Mouse (Mus musculus): ENCODE data around the gene Fbxl18.

The Fbxl18 gene

DNA sequence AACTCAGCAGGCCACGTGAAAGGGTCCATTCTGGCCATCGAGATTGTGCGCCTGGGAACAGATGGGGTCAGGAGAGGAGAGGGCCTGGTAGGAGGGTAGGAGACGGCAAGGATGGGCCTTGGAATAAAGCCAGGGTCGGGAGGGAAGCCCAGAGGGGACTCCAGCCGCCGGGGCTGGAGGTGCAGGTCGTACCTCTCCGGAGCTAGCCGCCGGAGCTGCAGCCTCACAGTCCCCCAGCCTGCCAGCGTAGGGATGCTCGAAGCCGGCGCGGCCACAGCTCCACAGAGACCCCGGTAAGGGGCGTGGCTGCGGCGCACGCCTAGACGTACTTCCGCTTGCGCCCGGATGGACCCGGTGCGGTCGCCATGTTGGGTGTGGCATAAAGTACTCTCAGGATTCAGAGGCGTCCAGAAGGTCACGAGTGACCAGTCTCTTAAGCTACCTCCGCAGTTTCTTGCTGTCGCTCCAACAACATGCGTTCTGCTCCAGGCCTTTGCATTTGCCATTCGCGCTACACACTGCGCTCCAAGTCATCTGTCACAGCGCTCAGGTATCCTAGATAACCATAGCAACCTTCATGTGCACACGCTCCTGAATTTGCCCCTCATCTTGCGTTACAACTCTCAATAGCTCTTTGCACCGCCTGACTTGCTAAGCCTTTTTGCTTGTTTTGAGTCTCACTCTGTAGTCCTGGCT is at the start of gene Fbxl18:
Gene Fbxl18 (minus strand): TSS at position 504 of the 696 bp plus-strand sequence.
- peak; percentile 92 to 97 for DNase-seq (ENCODE audit: inconsistent age in 2 of 2, low spot score in 1 of 2)

DNA sequence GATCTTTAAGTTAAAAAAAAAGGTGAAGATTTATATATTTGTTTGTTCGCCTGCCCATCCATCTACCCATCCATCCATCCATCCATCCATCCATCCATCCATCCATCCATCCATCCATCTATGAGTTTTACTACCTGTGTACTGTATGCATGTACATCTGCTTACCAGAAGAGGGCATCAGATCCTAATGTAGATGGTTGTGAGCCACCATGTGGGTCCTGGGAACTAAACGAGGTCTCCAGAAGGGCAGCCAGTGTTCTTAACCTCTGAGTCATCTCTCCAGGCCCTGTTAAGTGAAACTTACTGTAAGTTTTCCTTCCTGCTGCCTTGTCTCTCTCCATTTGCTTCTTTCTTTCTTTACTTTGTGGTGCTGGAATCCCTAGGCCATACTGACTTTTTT is 45.2 kb upstream of the Fbxl18 start:
- DNase-seq (ENCODE audit: inconsistent age in 2 of 2, low spot score in 1 of 2) = no peak

DNA sequence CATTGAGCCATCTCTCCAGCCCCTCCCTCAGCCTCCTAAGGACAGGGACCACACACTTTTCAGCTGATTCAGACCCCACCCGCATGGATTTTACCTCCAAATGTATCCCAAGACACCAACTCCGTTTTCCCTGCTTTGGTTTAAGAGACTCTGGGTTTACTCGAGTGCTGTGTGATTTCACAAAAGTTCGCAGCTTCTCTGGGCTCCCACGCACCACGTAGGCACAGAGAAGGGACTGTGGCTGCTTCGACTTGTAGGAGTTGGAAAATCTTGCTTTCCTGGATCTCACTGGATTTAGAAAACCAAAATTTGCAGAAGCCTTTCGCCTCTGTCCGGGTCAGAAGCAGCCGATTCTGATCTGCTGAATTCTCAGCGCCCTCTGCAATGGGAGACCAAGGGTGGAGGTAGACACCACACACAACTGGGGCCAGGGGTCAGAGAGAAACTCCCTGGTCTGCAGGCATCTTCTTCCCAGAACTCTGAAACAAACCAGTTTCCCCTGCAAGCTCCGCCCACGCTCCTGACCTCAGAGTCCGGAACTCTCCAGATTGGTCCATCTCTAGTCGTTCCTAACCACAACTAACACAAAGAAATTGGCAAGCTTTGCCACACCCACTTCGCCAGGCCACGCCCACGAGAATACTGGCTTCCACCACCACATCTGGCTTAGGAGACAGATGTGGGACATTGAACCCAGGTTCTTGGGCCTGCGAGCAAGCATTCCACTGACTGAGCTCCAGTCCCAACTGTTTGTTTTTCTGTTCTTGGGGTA is 42.9 kb upstream of the Fbxl18 start:
- DNase-seq (ENCODE audit: inconsistent age in 2 of 2, low spot score in 1 of 2) = peak in 1 of 2 experiments; percentile 52

DNA sequence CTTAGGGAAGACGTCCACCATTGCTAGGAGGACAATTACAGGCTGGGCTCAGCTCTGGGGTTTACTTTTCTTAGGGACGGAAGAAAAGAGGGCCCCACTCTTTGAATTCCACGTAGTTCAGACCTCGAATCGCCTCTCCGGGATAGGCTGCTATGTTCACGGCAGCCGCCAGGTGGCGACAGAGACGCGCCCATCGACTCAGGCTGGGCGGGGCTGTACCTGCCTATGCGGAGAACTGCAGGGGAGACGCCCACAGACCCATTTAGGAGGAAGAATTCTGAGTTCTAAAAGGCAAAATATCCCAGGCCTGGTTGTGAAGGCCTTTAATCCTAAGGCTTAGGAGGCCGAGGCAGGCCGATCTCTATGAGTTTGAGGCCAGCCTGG is 41.1 kb upstream of the Fbxl18 start:
- DNase-seq (ENCODE audit: inconsistent age in 2 of 2, low spot score in 1 of 2) = peak; percentile 82 to 95

DNA sequence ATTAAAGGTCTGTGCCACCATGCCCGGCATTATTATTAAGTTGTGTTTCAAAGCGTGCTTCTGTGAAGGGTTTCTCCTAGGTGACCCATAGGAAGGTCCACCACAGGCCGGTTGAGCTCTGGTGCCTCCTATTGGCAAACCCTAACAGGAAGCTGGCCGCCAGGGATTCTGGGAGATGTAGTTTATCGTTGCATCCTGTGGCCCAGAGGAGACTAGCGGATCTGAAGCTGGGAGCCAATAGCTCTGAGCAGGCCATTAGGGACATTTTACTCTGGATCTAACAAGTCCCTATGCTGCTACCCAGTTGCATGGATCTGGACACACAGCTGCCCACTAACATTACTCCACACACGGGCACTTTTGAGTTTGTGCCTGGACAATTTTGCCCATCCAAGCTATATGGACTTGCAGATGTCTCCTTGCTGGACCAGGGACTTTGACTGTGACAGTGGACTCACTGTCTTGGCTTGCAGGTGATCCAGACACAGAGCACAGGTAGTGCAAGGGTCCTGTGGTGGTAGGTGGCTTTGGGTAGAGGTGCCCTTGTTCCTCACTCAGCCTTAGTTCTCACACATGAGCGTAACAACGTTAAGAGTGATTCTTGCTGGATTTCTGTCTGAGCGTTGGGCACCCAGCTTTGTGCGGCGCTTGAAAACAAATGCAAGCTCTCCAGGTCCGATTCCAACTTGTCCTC is 40.6 kb upstream of the Fbxl18 start:
- DNase-seq (ENCODE audit: inconsistent age in 2 of 2, low spot score in 1 of 2) = peak; percentile 77 to 90

DNA sequence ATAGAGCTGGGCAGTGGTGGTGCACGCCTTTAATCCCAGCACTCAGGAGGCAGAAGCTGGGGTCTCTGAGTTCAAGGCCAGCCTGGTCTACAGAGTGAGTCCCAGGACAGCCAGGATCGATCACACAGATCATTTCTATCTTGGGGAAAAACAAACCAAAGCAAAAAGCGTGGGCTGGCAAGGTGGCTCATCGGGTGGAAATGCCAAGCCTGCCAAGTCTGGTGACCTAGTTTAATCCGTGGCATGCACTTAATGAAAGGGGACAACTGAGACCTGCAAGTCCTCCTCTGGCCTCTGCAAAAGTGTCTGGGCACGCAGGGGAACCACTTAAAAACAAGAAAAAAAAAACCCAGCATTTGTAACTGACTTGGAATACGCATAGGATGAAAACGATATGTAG is 37.5 kb upstream of the Fbxl18 start:
- peak in 1 of 2 experiments; percentile 38 for DNase-seq (ENCODE audit: inconsistent age in 2 of 2, low spot score in 1 of 2)

DNA sequence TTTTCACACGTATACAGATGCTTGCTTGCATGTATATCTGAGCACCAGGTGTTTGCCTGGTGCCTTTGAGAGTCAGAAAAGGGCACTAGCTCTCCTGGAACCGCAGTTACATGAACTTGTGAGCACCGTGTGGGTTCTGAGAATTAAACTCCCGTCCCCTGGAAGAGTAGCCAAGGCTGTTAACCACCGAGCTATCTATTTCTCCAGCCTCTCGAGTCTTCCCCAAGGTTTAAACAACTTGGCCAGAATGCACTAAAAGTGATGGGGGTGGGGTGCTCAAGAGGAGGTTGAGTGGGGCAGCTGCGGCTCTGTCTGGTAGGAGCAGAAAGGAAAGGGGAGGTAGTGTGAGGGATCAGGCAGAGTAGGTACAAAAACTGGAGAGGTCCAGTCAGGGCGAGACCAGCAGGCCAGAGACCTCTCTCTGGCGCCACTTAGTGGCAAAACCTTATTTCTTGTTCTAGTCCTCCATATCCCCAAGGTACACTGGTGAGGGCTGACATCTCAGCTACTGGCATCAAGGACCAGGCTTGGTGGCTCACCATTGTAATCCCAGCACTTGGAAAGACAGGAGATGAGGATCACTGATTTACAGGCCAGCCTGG is 37.0 kb upstream of the Fbxl18 start:
- peak; percentile 83 to 96 for DNase-seq (ENCODE audit: inconsistent age in 2 of 2, low spot score in 1 of 2)

DNA sequence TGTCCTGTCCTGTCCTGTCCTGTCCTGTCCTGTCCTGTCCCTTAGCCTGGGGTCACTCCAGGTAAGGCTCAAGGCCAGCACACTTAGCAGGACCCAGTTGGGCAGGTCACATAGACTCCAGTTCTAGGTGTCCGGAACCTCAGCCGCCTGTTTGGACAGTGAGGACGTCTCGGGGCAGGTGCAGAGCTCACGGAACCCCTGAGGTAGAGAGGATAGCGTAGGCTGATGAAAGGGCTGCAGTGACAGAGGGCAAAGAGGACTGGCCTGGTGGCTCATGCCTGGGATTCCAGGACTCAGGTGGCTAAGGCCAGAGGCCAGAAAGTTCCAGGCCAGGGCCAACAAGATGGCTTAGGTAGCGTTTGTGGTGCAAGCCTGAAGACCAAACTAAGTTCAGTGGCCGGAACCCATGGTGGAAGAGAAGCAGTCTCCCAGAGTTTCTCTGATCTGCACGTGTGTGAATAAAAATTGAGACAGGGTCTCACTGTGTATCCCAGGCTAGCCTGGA is 36.1 kb upstream of the Fbxl18 start:
- DNase-seq (ENCODE audit: inconsistent age in 2 of 2, low spot score in 1 of 2) = no peak

DNA sequence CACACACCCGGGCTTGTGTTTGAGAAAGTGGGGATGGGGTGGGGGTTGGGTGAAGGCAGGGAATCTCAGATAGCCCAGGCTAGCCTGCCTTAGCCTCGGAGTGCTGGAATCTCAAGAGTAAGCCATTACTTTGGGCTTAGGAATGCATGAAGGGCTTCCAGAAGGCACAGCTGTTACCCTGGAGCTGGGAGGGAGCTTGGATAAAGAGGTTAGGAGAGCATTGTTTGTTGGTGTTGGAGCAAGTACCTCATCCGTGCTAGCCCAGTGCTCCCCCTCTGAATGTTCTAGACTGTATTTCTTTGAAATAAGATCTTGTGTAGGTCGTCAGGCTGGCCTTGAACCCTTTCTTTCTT is 34.2 kb upstream of the Fbxl18 start:
- no peak for DNase-seq (ENCODE audit: inconsistent age in 2 of 2, low spot score in 1 of 2)

DNA sequence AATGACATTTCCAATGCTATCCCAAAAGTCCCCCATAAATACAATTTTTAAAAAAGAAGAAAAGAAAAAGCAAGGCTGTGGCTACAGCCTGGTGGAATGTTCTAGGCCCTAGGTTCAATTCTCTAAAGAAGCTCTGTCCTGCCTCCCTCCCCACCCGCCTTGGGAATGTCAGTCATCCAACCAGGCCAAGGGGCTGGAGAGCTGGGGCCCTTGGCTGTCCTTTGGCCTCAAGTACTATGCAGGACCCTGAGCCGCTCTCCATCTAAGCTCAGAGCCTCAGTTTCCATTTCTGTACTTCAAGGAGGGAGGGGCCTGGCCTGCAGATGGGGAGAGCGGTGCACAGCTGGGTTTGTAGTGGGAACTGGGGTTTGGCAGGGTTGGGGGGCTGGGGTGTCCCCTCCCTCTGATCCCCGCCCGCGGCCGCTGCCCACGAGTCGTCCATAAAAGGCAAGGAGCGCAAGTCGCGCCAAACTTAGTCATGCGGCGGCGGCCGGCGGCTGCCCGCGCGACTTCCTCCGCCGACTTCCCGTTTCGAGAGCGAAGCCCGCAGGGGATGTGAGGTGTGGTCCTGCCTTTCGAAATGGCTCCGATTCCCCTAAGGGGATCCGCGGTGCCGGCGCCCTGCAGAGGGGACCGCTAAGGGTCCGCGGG is 33.7 kb upstream of the Fbxl18 start:
- DNase-seq (ENCODE audit: inconsistent age in 2 of 2, low spot score in 1 of 2) = peak; percentile 86 to 94

DNA sequence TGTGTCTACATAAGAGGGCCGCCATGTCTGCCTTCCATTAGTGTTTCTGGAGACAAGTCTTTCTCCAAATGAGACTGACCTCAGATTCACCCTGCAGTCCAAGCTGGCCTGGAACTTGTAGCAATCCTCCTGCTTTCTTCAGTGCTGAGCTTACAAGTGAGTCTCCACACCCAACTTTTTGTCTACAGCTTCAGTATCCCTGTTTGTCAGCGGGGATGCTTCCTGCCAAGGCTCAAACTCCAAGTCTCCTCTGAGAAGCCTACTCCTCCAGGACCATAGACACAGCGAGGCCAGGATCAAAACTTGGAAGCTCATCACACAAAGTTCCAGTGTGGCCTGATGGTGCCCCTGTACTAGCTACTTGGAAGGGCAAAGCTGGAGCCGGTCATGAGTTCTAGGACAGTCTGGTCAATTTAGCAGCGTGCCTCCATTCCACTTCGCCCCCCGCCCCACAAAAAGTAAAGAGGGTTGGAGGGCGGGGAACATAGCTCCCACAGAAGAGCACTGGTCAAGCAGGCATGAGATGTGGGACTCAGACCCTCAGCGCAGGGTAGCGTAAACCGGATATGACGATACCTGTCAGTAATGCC is 32.2 kb upstream of the Fbxl18 start:
- no peak for DNase-seq (ENCODE audit: inconsistent age in 2 of 2, low spot score in 1 of 2)

DNA sequence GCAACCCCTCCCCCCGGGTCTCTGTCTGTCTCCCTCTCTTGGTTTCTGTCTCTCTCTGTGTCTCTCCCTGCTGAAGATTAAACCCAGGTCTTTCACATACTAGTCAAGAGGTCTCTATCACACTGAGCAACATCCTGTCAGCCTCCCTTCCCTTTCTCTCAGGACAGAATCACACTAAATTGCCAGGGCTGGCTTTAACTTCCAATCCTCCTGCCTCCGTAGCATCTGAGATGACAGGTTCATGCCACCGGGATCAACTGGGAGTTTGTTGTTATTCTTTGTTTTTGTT is 31.7 kb upstream of the Fbxl18 start:
- DNase-seq (ENCODE audit: inconsistent age in 2 of 2, low spot score in 1 of 2) = no peak

DNA sequence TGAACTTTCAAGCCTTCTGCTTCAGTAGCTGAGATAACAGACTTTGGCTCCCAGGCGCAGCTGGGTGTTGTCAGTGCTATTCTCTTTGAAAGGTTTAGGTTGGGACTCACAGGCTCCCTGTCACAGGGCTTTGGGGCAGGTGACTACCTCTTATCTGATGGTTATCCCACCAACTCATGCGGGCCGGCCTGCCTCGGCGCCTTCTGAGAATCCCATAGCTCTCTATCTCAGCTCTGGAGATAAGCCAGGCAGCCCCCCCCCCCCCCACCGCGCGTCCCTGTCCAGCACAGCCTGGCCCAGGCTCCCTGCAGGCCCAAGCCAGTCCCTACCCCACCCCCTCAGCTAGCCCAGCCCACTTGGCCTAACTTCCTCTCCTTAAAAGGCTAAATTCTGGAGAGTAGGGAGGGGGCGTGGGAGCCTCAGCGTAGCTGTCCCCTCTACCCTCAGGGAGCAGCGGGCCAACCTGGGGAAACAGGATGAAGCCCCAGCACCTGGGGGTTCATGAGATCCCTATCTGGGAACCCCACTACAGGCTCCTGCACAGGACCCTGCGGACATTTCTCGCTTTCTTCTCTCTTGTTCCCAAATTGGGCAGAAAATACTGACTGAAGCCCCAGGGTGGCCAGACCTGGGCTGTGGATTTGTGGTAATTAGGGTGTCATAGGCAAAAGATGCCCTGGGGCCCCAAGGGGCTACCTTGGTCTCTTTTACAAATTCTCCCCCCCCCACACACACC is 31.2 kb upstream of the Fbxl18 start:
- DNase-seq (ENCODE audit: inconsistent age in 2 of 2, low spot score in 1 of 2) = peak; percentile 60 to 69

DNA sequence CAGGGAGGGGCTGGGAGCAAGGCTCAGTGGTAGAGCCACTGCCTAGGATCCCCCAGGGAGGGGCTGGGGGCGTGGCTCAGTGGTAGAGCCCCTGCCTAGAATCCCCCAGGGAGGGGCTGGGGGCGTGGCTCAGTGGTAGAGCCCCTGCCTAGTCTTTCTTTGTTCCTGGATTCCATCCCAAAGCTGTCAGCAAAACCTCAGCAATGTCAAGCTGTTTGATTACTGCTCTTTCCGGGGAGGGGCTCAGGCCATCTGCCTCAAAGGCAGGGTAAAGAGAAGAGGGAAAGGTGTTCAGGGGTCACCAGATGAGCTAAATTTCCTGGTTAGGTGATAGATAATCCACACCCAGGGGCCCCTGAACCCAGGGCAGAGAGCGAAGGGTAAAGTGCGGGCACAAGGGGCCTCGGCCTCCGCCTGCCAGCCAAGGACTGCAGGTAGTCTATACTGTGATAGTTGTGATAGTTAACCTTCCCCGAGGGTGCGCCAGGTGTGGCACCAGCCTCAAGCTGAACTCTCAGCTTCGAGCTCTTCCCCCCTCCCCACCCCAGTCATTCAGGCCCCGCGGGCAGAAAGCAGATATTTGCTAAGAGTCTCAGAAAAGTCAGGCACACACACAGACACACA is 29.2 kb upstream of the Fbxl18 start:
- no peak for DNase-seq (ENCODE audit: inconsistent age in 2 of 2, low spot score in 1 of 2)

DNA sequence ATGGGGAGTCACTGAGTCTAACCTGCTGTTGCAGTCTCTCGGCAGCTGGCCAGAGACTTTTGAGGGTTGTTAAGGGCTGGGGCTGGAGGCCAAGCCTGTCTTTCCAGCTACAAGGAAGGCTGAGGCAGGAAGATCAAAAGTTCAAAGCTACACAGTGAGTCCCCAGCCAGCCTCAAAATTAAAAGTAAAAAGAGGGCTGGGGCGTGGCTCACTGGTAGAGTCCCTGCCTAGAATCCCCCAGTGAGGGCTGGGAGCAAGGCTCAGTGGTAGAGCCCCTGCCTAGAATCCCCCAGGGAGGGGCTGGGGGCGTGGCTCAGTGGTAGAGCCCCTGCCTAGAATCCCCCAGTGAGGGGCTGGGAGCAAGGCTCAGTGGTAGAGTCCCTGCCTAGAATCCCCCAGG is 28.6 kb upstream of the Fbxl18 start:
- no peak for DNase-seq (ENCODE audit: inconsistent age in 2 of 2, low spot score in 1 of 2)

DNA sequence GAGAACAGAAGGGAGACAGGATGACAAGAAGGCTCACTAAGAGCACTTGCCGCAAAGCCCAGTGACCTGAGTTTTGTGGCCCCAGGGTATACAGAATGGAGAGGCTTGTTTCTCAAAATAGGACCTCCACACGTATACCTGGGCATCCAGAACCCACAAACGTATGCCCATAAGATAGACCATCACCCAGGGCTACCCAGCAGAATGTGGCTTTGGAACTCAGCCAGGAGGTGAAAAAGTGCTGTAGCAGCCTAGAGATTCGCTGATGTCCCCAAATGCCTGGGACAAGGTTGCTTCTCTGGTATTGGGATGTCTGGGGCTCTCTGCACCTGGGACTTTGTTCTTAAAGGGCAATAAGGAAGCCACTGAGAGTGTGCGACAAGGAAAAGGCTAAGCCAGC is 27.0 kb upstream of the Fbxl18 start:
- no peak for DNase-seq (ENCODE audit: inconsistent age in 2 of 2, low spot score in 1 of 2)

DNA sequence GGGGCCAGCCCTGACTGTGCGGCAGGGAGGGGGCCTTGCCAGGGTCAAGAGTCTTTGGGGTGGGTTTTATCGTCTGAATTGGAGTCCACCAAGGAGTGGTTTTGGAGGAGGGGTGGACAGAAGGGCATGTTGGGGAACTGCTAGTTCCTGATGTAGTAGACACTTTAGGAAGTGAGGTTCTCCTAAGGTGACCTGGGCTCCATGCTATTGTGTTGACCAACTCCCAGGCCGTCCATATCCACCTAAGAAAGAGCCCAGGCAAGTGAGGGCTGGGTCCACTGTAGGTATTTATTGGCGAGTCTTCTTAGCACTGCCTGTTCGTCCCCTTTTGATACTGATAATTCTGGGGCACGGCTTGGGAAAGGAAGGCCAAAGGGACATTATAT is 25.8 kb upstream of the Fbxl18 start:
- peak in 1 of 2 experiments; percentile 42 for DNase-seq (ENCODE audit: inconsistent age in 2 of 2, low spot score in 1 of 2)

DNA sequence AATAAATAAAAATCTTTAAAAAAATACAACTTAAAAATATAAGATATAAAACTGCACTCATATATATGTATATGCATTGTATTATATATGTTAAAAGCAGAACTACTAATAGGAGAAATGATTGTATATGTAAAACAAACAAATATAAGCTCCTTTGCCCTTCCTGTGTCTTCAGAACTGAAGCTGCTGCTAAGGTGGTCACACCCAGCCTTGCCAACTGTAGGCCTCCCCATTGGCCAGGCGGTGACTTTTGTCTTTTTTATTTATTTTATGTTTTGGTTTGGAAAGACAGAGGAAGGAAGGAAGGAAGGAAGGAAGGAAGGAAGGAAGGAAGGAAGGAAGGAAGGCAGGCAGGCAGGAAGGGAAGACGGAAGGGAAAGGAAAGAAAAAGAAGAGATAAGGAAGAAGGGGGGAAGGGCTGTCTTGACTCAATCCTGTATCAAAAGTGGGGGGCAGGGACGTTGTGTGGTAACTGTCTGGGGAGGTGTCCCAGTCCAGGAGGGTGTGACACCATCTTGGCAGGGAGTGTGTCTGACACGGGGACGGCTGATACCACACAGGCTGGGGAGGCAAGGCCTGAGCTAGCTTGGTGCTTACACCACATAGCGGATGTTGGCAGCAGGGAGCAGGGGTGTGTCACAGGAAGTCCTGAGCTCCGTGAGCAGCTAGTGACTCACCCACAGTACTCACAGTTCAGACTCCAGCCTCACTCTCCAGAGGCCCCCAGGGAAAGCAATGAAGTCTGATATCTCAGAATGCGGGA is 25.3 kb upstream of the Fbxl18 start:
- DNase-seq (ENCODE audit: inconsistent age in 2 of 2, low spot score in 1 of 2) = peak; percentile 87 to 94

DNA sequence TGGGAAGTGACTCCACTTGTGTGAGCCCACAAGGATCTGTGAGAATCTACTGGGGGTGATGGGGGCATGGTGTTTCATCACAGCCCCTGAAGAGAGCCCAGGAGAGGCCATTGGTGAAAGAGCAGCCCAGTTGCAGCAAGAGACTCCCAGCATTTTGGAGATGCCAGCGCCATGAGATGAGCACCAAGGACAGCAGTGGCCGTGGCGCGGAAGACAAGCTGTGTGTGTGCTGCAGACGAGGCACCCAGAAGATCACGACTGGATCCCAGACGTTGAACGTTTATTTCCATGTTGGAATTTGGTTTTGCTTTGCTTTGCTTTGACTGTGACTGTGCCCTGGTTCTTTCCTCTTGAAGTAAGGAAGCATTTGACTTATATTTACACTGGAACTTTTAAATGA is 22.2 kb upstream of the Fbxl18 start:
- no peak for DNase-seq (ENCODE audit: inconsistent age in 2 of 2, low spot score in 1 of 2)

Data from adrenal gland, adult (tissue).